Mouse (Mus musculus) ES-Bruce4 (cell line): Measurements from ENCODE around the gene Myo1d. TPM values are rescaled to one million over a fixed set of nuclear protein-coding genes. Genes with fewer than 3 reads are reported as not detected.

Experiments used
- H3K27ac ChIP-seq: 2 replicates; pipeline ENCODE4 v1.5.1; 2012; ENCODE audit warnings: low read length, inconsistent platforms; ENCODE audit not compliant: insufficient read depth
- H3K27me3 ChIP-seq: 2 replicates; pipeline ENCODE4 v1.6.1; 2012; ENCODE audit warnings: mild to moderate bottlenecking, low read length, inconsistent platforms; ENCODE audit not compliant: control insufficient read depth, poor library complexity, insufficient read depth, severe bottlenecking
- H3K36me3 ChIP-seq: 2 replicates; pipeline ENCODE4 v1.6.1; 2012; ENCODE audit warnings: inconsistent platforms, mild to moderate bottlenecking, low read length, moderate library complexity; ENCODE audit not compliant: control insufficient read depth, poor library complexity, insufficient read depth, severe bottlenecking
- H3K4me1 ChIP-seq: one replicate; pipeline ENCODE4 v1.8.1; 2011; ENCODE audit warnings: low read length; ENCODE audit not compliant: control insufficient read depth, insufficient read depth
- H3K4me3 ChIP-seq: 2 replicates; pipeline ENCODE4 v1.5.1; 2011; ENCODE audit warnings: low read depth, mild to moderate bottlenecking, low read length
- H3K9ac ChIP-seq: 2 replicates; pipeline ENCODE4 v1.6.1; 2012; ENCODE audit warnings: low read depth, mild to moderate bottlenecking, inconsistent platforms; ENCODE audit not compliant: poor library complexity, severe bottlenecking
- H3K9me3 ChIP-seq: replicated peaks from 2 replicates; pipeline ENCODE4 v1.6.1; 2012; ENCODE audit warnings: mild to moderate bottlenecking, low read length, inconsistent platforms; ENCODE audit not compliant: control insufficient read depth, poor library complexity, insufficient read depth, severe bottlenecking
- CTCF ChIP-seq: IDR thresholded peaks from one replicate; pipeline ENCODE4 v1.8.1; 2011; ENCODE audit warnings: low read depth, low read length
- EP300 ChIP-seq: IDR thresholded peaks from 2 replicates; pipeline ENCODE4 v1.6.1; 2011; ENCODE audit warnings: low read depth, low read length; ENCODE audit not compliant: insufficient read depth
- POLR2A ChIP-seq: IDR thresholded peaks from one replicate; pipeline ENCODE4 v1.8.1; 2011; ENCODE audit warnings: low read length; ENCODE audit not compliant: insufficient read depth
- polyA plus RNA-seq: library from polyadenylated mRNA; stranded (reverse); fragments of >200 nt; gene quantifications from 2 replicates; pipeline ENCODE4 v1.2.4, GENCODE M21; 2011; ENCODE audit warnings: low read depth; ENCODE audit not compliant: missing spikeins, insufficient read depth, insufficient read length

Myo1d gene
- polyA plus RNA-seq, 1 experiment, result 6.6 TPM

GRCm38 (mm10) chr11:80777708-80778107, 2.1 kb downstream of the Myo1d start:
- H3K9ac ChIP-seq, result no peak overlapping the region
- no peaks in the 10 kb centered on the region for H3K36me3 ChIP-seq
- H3K4me1 ChIP-seq, result no peaks in the 10 kb centered on the region
- no peak overlapping the region for H3K27ac ChIP-seq
- H3K4me3 ChIP-seq, result no peak overlapping the region
- H3K9me3 ChIP-seq, result no peaks in the 10 kb centered on the region
- H3K27me3 ChIP-seq, result no peaks in the 10 kb centered on the region
- TF ChIP-seq CTCF, result no peak
- no peak for TF ChIP-seq EP300
- TF ChIP-seq POLR2A, result no peak

DNA sequence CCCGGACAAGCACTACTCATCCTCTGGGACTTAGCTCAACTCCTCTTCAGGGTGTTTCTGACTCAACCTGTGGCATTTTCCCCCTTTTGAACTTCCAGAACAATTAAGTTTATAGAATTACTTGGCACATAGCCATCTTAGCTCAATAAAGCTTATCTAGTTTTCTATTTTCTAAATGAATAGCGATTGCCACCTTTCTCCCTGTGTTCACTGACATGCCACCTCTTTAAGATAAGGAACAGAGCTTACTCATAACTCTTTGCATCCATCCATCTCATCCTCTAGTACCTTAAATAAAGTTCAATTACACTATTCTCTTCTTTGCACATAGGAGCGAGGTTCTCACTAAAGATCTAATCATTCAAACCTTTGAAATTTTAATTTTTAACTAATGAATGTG, 4.3 kb downstream of the Myo1d start:
- Histone ChIP-seq H3K36me3 (no peaks in the 10 kb centered on the region), H3K4me3 (no peak overlapping the region), H3K4me1 (no peaks in the 10 kb centered on the region), H3K9ac (no peak overlapping the region), H3K9me3 (no peaks in the 10 kb centered on the region), H3K27ac (no peak overlapping the region), H3K27me3 (no peaks in the 10 kb centered on the region; the same call in 1 of the 2 replicates)
- TF ChIP-seq EP300, result no peak
- no peak for TF ChIP-seq POLR2A

GRCm38 (mm10) chr11:80772595-80773210, 7.1 kb downstream of the Myo1d start:
- Histone ChIP-seq H3K36me3 (no peaks in the 10 kb centered on the region), H3K4me3 (no peak overlapping the region), H3K9ac (no peak overlapping the region), H3K27ac (no peak overlapping the region), H3K4me1 (no peaks in the 10 kb centered on the region), H3K9me3 (no peaks in the 10 kb centered on the region), H3K27me3 (no peaks in the 10 kb centered on the region; the same call in 1 of the 2 replicates)
- TF ChIP-seq POLR2A, result no peak
- TF ChIP-seq CTCF, result no peak
- no peak for TF ChIP-seq EP300

- TF ChIP-seq EP300, result no peak
- TF ChIP-seq CTCF, result no peak
- no peak for TF ChIP-seq POLR2A
- Histone ChIP-seq H3K4me3 (no peak overlapping the region), H3K9me3 (no peaks in the 10 kb centered on the region), H3K36me3 (no peaks in the 10 kb centered on the region), H3K27ac (no peak overlapping the region), H3K4me1 (no peaks in the 10 kb centered on the region), H3K9ac (no peak overlapping the region), H3K27me3 (no peaks in the 10 kb centered on the region; the same call in 1 of the 2 replicates)
Measured at GRCm38 (mm10) chr11:80771596-80772250, 8.1 kb downstream of the Myo1d start.

- Histone ChIP-seq H3K4me3 (no peak overlapping the region), H3K9me3 (no peaks in the 10 kb centered on the region), H3K27ac (no peak overlapping the region), H3K9ac (no peak overlapping the region), H3K4me1 (no peaks in the 10 kb centered on the region), H3K36me3 (no peaks in the 10 kb centered on the region), H3K27me3 (no peaks in the 10 kb centered on the region; the same call in 1 of the 2 replicates)
- TF ChIP-seq CTCF (no peak), POLR2A (no peak), EP300 (no peak)
Measured at GRCm38 (mm10) chr11:80771186-80771585, 8.6 kb downstream of the Myo1d start.

DNA sequence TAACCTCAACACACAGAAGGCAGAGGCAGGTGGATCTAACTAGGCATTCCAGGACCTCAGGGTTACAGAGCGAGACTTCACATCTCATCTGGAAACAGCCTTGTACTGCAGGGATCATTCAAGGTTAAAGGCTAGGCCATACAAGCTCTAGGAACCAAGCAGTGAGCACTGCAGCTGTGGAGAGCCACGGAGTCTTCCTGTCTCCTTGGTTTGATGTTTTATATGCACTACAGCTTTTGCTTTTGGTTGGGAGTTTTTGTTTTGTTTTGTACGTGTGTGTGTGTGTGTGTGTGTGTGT, 12.6 kb downstream of the Myo1d start:
- no peak for TF ChIP-seq EP300
- no peak for TF ChIP-seq CTCF
- no peak for TF ChIP-seq POLR2A
- H3K4me1 ChIP-seq, result no peaks in the 10 kb centered on the region
- H3K9ac ChIP-seq, result no peak overlapping the region
- no peaks in the 10 kb centered on the region for H3K9me3 ChIP-seq
- no peak overlapping the region for H3K27ac ChIP-seq
- no peaks in the 10 kb centered on the region; the same call in 1 of the 2 replicates for H3K27me3 ChIP-seq
- no peak overlapping the region for H3K4me3 ChIP-seq
- H3K36me3 ChIP-seq, result no peaks in the 10 kb centered on the region
